Mouse (Mus musculus) liver, embryonic 14.5 days (tissue): Measurements from ENCODE around the gene Pdlim1. TPM values are rescaled to one million over a fixed set of nuclear protein-coding genes. Genes with fewer than 3 reads are reported as not detected.

Source experiments
- ATAC-seq: fragments of 200-750 bp; cut with Nextera tagmentation; 2 replicates; pipeline ENCODE4 v1.8.0; 2017; ENCODE audit warnings: moderate number of reproducible peaks, mild to moderate bottlenecking, moderate library complexity; ENCODE audit not compliant: insufficient read depth
- DNase-seq, 3 experiments: peaks; one replicate each; pipeline ENCODE4 v3.0.0-alpha.2; 2012 to 2013; ENCODE audit warnings: low read depth in 3 of 3, low spot score in 3 of 3
- H3K27ac ChIP-seq: fragments of 300-500 bp; sonication (generic); 2 replicates; pipeline ENCODE4 v1.5.1; 2014; ENCODE audit warnings: moderate library complexity, mild to moderate bottlenecking, control low read depth, inconsistent platforms
- H3K27me3 ChIP-seq: fragments of 300-500 bp; sonication (generic); 2 replicates; pipeline ENCODE4 v1.6.1; 2014; ENCODE audit warnings: mild to moderate bottlenecking, low read length, moderate library complexity; ENCODE audit not compliant: control insufficient read depth, insufficient read depth
- H3K36me3 ChIP-seq: fragments of 300-500 bp; sonication (generic); replicated peaks from 2 replicates; pipeline ENCODE4 v1.6.1; 2014; ENCODE audit warnings: low read depth; ENCODE audit not compliant: control insufficient read depth, insufficient read depth
- H3K4me1 ChIP-seq, 2 experiments: fragments of 200-500 bp in 1 of 2; fragments of 300-500 bp in 1 of 2; sonication (generic) in 1 of 2; replicated peaks; 2 replicates each; pipeline ENCODE4 v1.6.1; 2012 to 2014; ENCODE audit warnings: antibody characterized with exemption in 1 of 2, inconsistent platforms in 1 of 2, low read length in 1 of 2; ENCODE audit not compliant: control insufficient read depth in 2 of 2, insufficient read depth in 2 of 2
- H3K4me2 ChIP-seq: fragments of 300-500 bp; sonication (generic); 2 replicates; pipeline ENCODE4 v1.6.1; 2014; ENCODE audit warnings: low read depth, mild to moderate bottlenecking, control low read depth, moderate library complexity
- H3K4me3 ChIP-seq, 2 experiments: fragments of 200-500 bp in 1 of 2; fragments of 300-500 bp in 1 of 2; sonication (generic) in 1 of 2; 2 replicates each; pipeline ENCODE4 v1.5.1; 2012 to 2014; ENCODE audit warnings: low read depth in 2 of 2, low read length in 2 of 2, mild to moderate bottlenecking in 2 of 2, control low read depth in 1 of 2, inconsistent platforms in 1 of 2, moderate library complexity in 1 of 2; ENCODE audit not compliant: insufficient read depth in 1 of 2
- H3K9ac ChIP-seq: fragments of 300-500 bp; sonication (generic); replicated peaks from 2 replicates; pipeline ENCODE4 v1.6.1; 2014; ENCODE audit warnings: mild to moderate bottlenecking, control low read depth, moderate library complexity
- H3K9me3 ChIP-seq: fragments of 300-500 bp; sonication (generic); 2 replicates; pipeline ENCODE4 v1.6.1; 2016; ENCODE audit warnings: low read length, mixed read lengths; ENCODE audit not compliant: control insufficient read depth
- CTCF ChIP-seq: IDR thresholded peaks from 2 replicates; pipeline ENCODE4 v1.5.1; 2016; ENCODE audit warnings: antibody characterized with exemption, low read depth, control low read depth
- EP300 ChIP-seq: IDR thresholded peaks from 2 replicates; pipeline ENCODE4 v1.6.1; 2016; ENCODE audit warnings: antibody characterized with exemption, low read depth
- whole genome bisulfite sequencing: fragments of 180-500 bp; shearing (Covaris S2); extraction: QIAGEN DNeasy Blood & Tissue Kit; methylation state at CpG from one replicate; pipeline ENCODE4 v1.1.7; 2014; ENCODE audit not compliant: insufficient replicate concordance; 5-methylcytosine and 5-hydroxymethylcytosine counted together
- polyA plus RNA-seq, 2 experiments: library from polyadenylated mRNA; depleted of rRNA in 1 of 2; stranded (reverse) in 1 of 2; unstranded in 1 of 2; fragments of >200 nt; fragmentation: Nextera tagmentation in 1 of 2; extraction: Ambion mirVana in 1 of 2; gene quantifications; 2 replicates each; pipeline versions ENCODE4 v1.2.1 to v1.2.3; 2012 to 2014

Gene Pdlim1
- 14.2 and 31.4 TPM in 2 replicates for polyA plus RNA-seq (2012; rRNA removed)
- polyA plus RNA-seq (2014; fragmentation: Nextera tagmentation; extraction: Ambion mirVana), result 70.7 and 73.9 TPM in 2 replicates

DNA sequence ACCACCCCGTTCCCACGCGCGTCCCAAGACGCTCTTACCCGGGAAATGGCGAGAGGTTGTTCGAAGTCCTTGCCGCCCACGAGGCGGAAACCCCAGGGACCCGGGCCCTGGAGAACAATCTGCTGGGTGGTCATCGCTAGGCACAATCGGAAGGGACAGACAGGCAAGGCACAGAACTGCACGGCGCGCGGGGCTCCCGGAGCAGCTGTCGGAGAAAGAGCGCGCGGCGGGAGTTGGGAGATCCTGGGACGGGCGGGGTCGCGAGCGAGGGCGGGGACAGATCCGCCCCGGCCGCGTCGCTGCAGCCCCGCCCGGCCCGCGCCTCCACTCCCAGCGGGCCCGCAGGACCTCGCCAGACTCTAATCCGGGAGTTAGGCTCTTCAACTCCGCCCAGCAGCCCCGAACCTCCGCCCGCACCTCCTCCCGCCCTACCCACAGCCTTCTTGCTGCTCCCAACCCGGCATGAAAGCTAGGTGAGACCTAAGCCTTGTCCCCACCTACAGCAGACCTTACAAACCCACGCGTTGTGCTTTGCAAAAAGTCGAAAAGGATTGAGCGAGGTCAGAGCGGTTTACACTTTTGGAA is at the start of gene Pdlim1:
TSS of gene Pdlim1 (minus strand) at position 535 of the 585 bp plus-strand sequence.
- H3K27me3 ChIP-seq, result peaks cover 12% of the 10 kb centered on the region
- no peaks in the 10 kb centered on the region for H3K36me3 ChIP-seq
- ATAC-seq (peak; percentile 92), DNase-seq (peak; percentile 58 to 64 (median 61))
- H3K4me2 ChIP-seq, result peak within 1 kb of the TSS; percentile 73
- no peak within 1 kb of the TSS for H3K27ac ChIP-seq
- H3K9me3 ChIP-seq, result no peaks in the 10 kb centered on the region
- peaks cover 5 to 13% of the 10 kb centered on the region in 2 experiments; a peak in 3 of 4 replicates for H3K4me1 ChIP-seq
- H3K4me3 ChIP-seq, result peak within 1 kb of the TSS; percentile 66 to 80
- peak within 1 kb of the TSS; percentile 57 for H3K9ac ChIP-seq
- TF ChIP-seq CTCF, result no peak
- TF ChIP-seq EP300, result no peak
- under 1% methylated on average over 54 of the region's 54 CpGs for WGBS

DNA sequence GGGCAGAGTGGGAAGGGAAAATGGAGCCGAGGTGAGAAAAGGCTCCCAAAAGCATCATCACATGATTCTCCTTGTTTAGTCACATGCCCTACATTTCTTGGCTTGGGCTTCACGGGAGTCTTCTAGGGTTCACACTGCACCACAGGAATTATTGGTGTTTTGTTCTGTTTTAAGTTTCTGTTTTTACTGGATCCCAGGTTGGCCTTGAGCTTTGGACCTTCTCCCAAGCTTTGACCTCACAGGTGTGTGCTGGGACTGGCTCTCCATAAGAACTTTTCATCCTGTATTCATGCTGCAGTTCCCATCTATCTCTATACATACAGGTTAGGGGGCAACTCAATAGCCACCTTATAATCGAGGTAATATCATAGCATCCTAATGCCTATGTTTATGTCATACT is 47.6 kb upstream of the Pdlim1 start:
- H3K36me3 ChIP-seq, result peaks cover 5% of the 10 kb centered on the region; the same call in 1 of the 2 replicates
- no peak overlapping the region for H3K27ac ChIP-seq
- H3K4me1 ChIP-seq, result peaks cover 0 to 4% of the 10 kb centered on the region in 2 experiments; a peak in 2 of 4 replicates
- 58% methylated on average over 3 of the region's 3 CpGs for WGBS
- no peaks in the 10 kb centered on the region for H3K27me3 ChIP-seq
- TF ChIP-seq EP300 (no peak), CTCF (no peak)
- DNase-seq, result no peak
- H3K4me3 ChIP-seq, result no peak overlapping the region
- no peak for ATAC-seq
- H3K4me2 ChIP-seq, result no peak overlapping the region
- no peaks in the 10 kb centered on the region for H3K9me3 ChIP-seq
- H3K9ac ChIP-seq, result no peak overlapping the region

DNA sequence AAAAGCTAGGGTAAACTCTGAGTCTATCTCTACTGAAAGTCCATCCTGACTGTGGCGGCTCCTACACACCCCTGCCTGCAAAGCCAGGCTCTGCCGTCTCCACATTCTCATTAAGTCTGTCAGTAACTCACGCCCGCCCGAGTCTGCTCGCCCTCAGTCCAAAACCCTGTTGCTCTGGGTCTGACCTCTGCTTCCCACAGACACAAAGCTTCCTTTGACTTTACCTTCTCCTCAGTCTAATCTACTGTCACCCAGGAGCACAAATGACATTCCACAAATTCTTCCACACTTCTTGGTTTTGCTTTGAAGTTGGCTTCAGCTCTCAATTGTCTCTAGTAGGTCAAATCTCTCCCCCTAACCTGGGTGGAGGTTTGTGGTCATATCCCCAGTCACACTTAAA is 46.9 kb upstream of the Pdlim1 start:
- peaks cover 0 to 4% of the 10 kb centered on the region in 2 experiments; a peak in 2 of 4 replicates for H3K4me1 ChIP-seq
- H3K9ac ChIP-seq, result no peak overlapping the region
- 67% methylated on average over 6 of the region's 6 CpGs for WGBS
- DNase-seq, result no peak
- ATAC-seq, result no peak
- H3K4me3 ChIP-seq, result no peak overlapping the region
- no peak overlapping the region for H3K4me2 ChIP-seq
- H3K9me3 ChIP-seq, result no peaks in the 10 kb centered on the region
- H3K27me3 ChIP-seq, result no peaks in the 10 kb centered on the region
- peaks cover 5% of the 10 kb centered on the region; the same call in 1 of the 2 replicates for H3K36me3 ChIP-seq
- TF ChIP-seq EP300 (no peak), CTCF (no peak)
- no peak overlapping the region for H3K27ac ChIP-seq

DNA sequence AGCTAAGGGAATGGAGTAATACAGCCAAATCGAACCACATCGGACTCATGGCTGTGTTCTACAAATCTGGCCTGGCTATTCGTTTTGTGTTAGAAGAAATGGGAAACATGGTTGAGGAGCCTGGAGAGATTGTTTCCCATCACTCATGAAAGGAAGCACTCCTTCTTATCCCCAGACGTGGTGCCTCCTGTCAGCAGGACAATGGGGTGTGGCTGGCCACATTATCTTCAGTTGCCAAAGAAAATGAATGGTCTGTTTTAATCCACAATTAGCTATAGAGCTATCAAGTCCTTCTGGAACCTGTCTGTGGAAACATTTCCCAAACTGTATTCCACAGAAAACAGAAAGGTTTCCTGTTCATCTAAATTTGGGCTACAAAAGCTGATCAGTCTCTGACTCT is 45.4 kb upstream of the Pdlim1 start:
- Histone ChIP-seq H3K4me1 (peaks cover 0 to 4% of the 10 kb centered on the region in 2 experiments; a peak in 2 of 4 replicates), H3K27me3 (no peaks in the 10 kb centered on the region), H3K9ac (no peak overlapping the region), H3K27ac (no peak overlapping the region), H3K9me3 (no peaks in the 10 kb centered on the region), H3K4me3 (no peak overlapping the region), H3K36me3 (peaks cover 5% of the 10 kb centered on the region; the same call in 1 of the 2 replicates), H3K4me2 (no peak overlapping the region)
- DNase-seq, result no peak
- no peak for ATAC-seq
- WGBS, result 66% methylated on average over 4 of the region's 4 CpGs
- no peak for TF ChIP-seq CTCF
- no peak for TF ChIP-seq EP300

- ATAC-seq, result no peak
- no peak for TF ChIP-seq EP300
- no peak for TF ChIP-seq CTCF
These were observed 42.6 kb upstream of the Pdlim1 start for GRCm38 (mm10) chr19:40314252-40314651.

More at GRCm38 (mm10) chr19:40314252-40314651, 42.6 kb upstream of the Pdlim1 start:
- Histone ChIP-seq H3K9me3 (no peaks in the 10 kb centered on the region), H3K4me2 (no peak overlapping the region), H3K4me3 (no peak overlapping the region), H3K27ac (no peak overlapping the region), H3K27me3 (no peaks in the 10 kb centered on the region), H3K36me3 (peaks cover 5% of the 10 kb centered on the region; the same call in 1 of the 2 replicates), H3K4me1 (peaks cover 0 to 4% of the 10 kb centered on the region in 2 experiments; a peak in 2 of 4 replicates), H3K9ac (no peak overlapping the region)
- 84% methylated on average over 11 of the region's 11 CpGs for WGBS
- no peak for DNase-seq
